Mouse (Mus musculus) thymus, adult 2 months (tissue): ENCODE results near the gene Actr2.

ENCODE experiments used
- CTCF ChIP-seq: fragments of 200-500 bp; IDR thresholded peaks from 2 replicates; pipeline ENCODE4 v1.5.1; 2012; ENCODE audit warnings: mild to moderate bottlenecking, control low read depth, low read length, moderate library complexity, borderline replicate concordance; ENCODE audit not compliant: control insufficient read depth, poor library complexity, insufficient read depth; ENCODE audit errors: extremely low read depth
- POLR2A ChIP-seq: fragments of 200-500 bp; IDR thresholded peaks from 2 replicates; pipeline ENCODE4 v1.6.1; 2012; ENCODE audit warnings: mild to moderate bottlenecking, low read length, control low read depth, moderate library complexity; ENCODE audit not compliant: control insufficient read depth, poor library complexity, insufficient read depth; ENCODE audit errors: extremely low read depth

DNA sequence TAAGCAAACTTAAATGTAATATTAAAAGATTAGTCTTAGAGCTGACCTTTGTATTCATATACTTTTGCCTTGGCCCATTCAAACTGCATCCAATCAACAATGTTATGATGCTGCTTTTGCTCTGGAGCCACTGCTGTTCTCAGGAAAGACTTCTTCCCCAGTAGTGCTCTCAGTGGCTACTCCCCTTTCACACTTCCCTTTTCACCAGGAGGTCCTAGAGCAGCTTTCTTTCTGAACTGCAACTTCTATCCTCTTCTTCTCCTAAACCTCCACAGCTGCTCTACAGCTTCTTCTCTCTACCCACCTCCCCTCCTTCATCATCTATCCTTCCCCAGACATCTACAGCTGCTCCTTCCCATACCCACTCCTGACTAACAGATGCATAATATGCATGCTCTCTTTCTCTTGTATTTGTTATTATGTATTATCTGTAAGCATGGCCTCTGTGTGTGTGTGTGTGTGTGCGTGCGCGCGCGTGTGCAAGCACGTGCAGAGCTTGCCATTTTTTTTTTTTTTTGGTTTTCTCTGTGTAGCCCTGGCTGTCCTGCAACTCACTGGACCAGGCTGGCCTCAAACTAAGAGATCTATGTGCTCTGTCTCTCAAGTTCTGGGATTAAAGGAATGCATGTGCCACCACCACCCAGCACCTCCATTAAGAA, 44.2 kb downstream of the Actr2 start:
- no peak for TF ChIP-seq POLR2A
- no peak for TF ChIP-seq CTCF
